Mouse (Mus musculus) left cerebral cortex, adult 9 months (tissue): ENCODE results near the gene Rpe.
"Not testable (repeated sequence)": the region's sequence is repeated elsewhere in the genome, so short reads cannot be mapped to it uniquely, and the experiment has no call there.

Source experiments
- DNase-seq, 2 experiments: peaks; one replicate each; pipeline ENCODE4 v3.0.0; 2022; ENCODE audit warnings: low spot score in 2 of 2

Gene Rpe

DNA sequence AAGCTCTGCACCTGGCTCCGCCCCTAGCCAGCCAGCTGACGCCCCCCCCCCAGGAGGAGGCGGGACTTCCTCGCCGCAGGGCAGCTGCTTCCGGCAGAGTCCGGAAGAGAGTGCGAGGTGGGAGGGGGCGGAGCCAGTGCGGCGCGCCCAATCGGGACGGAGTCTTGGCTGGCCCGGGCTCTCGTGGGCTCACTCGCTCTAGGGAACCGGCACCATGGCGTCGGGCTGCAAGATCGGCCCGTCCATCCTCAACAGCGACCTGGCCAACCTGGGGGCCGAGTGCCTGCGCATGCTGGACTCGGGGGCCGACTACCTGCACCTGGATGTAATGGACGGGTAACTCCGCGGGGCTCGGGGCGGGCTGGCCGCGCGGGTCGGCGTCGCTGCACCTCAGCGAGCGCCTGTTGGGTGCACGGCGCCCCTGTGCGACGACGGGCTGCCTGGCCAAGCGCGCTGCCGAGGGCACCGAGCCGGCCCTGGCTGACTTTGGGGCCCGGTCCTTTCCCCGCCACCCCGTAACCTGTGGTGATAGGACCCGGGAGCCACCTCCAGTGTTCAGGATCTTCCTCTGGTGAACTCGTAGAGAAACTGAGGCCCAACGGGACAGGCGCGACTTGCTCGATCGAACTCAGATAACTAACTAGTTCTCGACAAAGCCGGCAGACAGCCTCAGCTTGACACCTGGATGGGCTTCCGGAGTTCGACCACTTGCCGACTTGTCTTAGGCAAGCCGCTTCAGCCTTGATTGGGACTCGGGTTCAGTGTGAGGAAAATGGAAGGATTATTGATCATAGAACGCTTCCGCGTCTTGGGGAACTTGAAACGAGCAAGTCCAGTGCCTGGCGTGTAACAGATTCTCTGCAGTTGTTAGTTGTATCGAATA, at the start of gene Rpe:
Gene Rpe, plus strand, starts transcription at position 139 of the 883 bp plus-strand sequence.
- DNase-seq: peak; percentile 73 to 86

DNA sequence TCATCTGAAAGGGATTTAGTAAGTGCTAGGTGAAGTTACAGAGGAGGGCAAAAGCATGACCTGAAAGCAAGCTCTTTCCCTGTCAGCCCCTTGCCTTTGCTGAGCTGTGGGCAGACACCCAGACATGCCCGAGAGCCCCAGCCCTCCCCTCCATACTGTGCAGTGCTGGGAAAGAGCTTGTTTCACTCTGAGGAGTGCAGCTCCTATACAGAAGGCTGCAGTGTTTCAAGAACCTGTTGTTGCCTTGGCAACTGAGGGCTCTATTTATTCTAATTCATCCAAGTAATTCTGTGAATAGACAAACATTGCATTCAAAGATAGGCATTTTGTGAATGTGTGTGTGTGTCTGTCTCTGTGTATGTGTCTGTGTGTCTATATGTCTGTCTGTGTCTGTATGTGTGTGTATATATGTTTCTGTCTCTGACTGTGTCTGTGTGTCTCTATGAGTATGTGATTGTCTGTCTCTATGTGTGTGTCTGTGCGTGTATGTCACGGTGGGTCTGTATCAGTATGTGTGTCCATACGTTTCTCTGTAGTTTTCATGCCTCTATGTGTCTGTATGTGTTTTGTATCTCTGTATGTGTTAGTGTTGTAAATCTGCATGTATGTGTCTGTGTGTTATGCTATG, 45.4 kb upstream of the Rpe start:
- DNase-seq: no peak

DNA sequence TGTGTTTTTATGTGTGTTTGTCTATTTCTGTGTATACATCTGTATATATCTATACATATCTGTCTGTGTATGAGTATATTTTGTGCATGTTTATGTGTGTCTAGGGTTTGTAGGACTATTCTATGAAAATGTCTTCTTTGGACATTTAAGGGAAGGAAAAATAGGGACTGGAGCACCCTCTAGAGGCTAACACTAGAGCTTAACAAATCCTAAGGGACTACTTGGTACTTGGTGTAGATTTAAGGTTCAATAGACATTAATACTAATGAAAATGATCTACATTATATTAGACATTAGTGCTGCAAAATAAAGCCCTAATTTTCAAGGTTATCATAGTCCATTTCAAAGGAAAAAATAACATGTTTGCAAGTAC, 44.9 kb upstream of the Rpe start:
- DNase-seq: no peak

DNA sequence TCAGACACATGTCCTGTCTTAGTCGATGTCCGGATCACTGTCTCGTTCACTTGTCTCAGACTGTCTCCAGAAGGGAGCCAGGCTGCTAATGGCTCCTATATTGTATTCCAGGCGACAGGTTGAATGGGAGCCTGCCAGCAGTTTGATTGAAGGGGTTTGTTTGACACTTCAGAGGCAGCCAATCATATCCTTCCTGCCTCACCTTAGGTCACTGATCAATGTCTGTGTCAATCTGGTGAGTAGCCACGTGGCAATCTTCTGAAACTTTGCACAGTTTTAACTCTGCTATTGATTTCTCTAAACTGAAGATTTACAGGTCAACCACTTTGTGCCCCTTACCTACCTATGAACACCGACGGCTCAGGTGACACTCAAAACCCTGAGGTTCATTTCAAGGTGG, 29.2 kb upstream of the Rpe start:
- DNase-seq: no peak

DNA sequence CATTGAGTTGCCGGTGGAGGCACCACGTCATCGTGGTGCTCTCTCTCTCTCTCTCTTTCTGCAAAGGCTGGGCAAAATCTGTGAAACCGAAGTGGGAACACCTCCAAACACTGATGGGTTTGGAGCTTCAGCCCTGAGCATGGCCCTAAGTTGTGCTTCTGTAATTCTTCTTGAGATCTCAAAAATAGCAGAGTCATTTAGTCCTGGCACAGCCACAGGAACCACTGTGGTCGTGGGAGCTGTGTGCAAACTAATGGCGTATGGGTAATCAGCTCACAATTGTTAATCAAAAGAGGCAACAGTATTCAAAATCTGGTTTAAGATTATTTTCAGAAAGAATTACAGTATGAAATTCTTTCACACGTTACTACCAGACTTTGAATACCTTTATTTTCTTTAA, 27.8 kb upstream of the Rpe start:
- no peak for DNase-seq

DNA sequence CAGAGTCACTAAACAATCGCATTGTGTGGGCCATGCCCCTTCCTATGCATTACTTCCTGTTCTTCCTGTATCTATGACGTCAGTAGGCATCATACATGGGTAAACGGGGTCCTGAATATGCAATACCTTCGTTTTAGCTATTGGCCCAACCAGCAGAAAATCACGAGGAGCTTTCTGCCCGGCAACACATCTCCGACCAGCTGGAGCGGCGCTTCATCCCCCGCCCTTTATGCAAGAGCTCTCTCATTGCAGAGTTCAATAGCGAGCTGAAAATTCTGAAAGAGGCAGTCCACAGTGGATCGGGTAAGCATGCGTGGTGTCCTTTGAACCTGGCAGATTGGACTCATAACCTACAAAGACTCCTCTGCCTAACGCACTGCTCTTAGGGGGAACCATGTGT, 22.7 kb upstream of the Rpe start:
- no peak for DNase-seq

DNA sequence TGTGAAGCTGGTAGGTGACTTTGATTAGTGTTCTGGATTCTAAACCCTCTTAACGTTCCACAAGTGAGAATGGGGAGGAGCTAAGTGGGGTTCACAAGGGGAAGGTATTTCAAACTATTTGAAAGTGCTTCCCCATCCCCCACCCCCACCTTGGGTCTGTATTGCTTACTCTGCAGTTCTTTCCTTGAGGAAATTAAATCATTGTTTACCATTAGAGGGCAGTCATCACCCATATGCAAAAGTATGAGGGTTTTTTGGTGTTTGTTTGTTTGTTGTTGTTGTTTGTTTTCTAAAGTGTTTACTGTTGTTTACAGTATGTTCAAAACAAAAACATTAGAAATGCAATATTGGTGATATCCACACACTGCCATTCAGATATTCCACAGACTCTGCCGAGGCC, 22.0 kb upstream of the Rpe start:
- DNase-seq: no peak

DNA sequence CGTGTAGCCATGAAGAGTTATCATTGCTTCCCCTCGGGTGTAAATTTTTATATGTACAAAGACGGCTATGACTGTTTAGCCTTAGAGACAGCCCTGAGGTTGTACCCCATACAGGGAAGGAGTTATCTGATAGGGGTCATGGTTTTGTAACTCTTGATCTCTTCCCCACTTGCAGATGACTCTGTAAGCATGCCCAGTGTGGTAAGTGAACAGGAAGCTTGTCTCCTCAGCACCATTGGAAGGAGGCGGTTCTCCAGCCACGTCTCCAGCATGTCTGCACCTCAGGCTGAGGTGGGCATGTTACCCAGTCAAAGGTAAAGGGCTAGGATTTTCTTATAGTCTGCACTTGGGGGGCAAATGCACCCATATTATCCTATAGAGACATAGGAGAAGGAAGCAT, 17.7 kb upstream of the Rpe start:
- no peak for DNase-seq

DNA sequence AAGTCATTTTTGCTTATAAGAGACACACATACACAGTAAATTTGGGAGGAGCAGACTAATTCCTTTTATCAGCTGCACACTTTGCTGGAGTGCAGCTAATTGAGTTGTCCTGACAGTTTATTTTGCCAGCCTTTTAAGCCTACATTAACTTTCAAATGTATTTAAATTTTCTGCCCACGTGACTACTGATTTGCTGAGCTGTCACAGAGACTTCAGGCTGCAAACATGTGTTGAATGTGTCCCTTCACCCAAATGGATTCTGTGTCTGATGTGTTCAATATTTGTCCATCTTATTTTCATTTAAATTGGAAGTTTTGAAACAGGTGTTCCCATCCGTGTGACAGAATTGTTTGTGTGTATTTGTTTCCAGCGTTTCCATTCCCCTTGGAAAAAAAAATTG, 8.9 kb upstream of the Rpe start:
- no peak for DNase-seq

DNA sequence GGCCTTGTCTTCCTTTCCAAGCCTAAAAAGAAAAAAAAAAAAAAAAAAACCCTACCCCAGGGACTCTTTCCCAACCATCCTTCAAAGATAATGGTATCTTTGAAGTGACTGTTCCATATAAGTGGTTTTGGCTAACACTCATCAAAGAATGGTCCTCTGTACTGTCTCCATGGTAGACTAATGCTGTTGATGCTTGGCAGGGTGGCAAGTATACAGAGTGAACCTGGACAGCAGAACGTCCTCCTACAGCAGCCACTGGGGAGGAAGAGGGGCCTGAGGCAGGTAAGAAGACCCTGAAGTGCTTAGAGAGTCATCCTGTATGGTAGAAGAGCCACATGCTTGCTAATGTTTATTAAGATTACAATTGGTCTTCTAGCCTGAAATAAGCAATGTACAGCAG, 8.3 kb upstream of the Rpe start:
- DNase-seq: no peak

DNA sequence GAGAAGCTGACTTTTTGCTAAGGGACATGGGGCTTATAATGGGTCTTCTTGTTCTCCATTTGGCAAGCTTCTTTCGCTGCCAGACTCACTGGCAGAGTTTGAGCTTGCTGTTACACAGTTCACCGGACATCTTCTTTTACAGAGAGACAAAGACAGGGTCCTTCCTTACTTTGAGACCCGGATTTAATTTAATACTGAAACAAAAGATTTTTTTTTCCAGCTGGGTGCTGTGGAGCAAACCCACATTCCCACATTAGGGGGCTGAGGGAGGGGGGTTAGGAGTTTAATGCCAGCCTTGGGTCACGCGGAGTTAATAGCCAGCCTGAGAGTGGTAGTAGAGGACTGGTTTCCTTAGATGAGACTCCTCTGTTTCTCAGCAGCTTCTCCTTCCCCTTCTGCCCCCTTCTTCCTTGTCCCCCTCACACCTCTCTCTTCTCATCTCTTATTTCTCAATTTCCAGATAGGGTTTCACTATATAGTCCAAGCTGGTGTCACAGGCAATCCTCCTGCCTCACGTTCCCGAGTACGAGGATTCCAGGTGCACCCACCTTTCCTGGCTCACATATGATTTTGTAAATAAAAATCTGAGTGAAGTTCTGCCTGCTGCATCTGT, 7.7 kb upstream of the Rpe start:
- DNase-seq: no peak

DNA sequence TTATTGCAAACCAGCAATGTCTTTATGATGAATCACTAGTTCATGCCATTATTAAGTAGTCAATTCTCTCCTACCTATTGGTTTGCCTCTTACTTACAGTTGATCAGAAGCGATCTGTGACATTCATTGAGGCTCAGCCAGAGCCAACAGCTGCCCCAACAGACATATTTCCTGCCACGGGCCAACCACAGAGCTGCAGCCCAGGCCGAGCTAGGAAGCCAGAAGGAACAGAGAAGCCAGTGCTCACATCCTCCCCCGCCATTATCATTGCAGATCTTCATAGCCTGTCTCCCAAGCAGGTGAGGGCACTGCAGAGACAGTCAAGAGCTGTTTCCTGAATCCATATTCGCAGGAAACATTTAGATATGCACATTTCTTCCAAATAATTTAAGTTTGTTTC, 6.4 kb upstream of the Rpe start:
- DNase-seq: no peak

DNA sequence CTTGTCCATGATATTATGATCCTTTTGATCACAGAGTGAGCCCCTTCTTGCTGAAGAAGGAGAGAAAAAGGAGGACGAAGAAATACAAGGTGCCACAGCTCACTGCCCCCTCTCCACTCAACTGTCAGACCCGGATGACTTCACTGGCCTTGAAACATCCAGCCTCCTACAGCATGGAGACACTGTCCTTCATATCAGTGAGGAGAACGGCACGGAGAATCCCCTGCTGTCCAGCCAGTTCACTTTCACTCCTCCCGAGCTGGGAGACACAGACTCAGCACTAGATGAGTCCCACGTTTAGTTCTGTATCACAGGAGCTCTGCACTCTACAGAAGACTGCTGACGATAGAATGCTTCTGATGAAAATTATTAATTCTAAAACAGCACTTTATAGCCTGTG, 5.3 kb upstream of the Rpe start:
- no peak for DNase-seq

DNA sequence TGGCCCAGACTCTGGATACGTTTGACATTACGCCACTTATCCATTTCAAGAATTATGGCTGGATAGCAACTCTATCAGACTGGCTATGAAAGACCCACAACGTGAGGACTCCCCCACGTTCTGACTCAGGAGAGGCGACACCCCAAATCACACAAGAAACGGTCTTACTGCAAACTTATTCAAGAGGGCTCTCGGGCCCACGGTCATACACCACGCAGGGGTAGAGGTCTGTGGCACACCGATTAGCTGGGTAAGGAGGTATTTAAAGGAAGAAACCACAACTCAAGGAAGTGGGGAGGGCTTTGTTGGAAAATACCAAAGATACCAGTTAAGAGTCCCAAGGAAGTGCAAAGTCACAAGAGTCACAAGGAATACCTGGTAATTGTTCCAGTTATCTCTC, 1.0 kb upstream of the Rpe start:
- DNase-seq: not testable (repeated sequence)

DNA sequence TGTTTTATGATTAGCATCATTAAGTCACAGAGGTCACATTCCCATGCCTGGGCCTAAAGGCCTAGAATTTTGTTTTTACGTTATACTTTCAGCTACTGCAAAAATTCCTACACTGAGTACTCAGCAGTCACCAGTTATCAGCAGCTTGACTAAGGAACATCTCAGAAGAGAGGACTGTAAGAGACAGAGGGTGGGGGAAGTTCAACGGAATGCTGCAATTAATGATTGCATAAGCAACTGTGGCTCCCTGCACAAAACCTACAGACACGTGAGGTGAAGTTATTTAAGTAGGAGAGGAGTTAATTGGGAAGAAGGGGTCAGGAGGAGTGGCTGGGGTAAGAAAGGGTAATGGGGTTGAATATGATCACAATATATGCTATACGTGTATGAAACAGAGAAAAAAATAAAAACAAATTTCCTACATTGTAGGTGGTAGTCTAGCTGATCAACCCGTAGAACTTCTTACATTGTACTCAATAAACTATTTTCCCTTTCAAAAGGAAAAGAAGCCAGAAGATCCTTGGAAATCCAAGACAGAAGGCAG, 410 bp upstream of the Rpe start:
- DNase-seq: no peak

DNA sequence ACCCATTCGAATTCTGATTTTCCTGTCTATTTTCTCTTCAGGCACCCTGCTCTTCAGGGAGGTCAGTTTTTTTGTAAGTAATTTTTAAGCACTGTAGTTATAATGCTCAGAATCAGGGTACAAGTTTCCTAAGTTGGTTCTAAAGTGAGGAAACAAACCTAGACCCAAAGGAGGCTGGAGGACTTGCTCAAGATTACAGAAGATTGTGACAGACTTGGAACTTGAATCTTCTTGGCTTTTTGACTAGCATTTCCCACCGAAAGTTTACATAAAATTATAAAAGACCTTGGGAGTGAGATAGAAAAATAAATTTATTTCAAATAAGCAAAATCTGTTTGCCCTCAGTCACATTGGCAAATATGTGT, 927 bp downstream of the Rpe start:
- DNase-seq: no peak

DNA sequence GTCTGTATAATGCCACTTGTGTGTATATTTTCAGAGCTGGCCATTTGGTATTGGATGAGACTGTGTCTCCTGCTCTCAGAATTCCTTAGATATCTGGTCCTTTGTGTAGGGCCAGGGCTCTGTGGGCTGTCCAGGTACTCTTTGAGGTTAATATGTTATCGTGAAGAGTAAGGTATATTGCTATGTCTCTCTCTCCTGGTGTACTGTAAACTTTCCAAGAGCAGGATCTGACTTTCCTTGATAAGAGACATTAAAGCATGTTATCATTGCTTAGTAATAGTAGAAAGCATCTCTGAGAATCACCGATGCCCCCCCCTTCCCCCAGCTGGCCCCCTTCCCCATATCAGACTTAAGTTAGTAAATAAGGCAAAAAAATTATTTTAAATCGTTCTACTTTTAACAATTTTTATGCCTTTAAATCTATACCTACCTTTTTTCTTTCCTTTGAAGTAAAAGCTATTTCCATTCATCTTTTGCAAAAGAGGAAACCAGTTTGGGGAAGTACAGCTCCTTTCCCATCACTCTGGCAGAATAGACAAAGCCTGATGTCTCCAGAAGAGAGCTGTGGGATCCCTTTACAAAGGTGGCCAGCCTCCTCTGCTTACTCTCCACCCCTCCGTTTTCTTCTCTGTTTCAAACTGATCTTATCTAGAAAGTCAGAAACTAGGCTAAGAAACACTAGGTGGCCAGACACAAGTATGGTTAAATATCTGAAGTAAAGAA, 2.2 kb downstream of the Rpe start:
- no peak for DNase-seq

DNA sequence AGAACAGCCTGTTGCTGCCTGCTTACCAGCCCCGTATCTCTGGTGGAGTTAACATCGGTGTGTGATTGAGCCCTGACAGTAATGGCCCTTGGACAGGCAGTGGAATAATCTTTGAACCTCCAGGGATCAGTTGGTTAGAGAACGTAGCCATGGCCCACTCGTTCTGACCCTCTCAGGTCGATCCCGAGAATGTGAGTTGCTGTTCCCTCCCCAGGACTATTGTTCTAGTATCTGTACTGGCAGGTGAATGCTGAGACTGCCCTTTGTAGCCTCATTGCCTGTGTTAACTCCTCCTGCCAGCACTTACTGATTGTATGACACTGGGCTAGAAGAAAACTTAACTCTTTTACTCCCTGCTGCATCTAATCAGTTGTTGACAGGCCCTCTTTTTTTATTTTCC, 3.9 kb downstream of the Rpe start:
- DNase-seq: no peak

DNA sequence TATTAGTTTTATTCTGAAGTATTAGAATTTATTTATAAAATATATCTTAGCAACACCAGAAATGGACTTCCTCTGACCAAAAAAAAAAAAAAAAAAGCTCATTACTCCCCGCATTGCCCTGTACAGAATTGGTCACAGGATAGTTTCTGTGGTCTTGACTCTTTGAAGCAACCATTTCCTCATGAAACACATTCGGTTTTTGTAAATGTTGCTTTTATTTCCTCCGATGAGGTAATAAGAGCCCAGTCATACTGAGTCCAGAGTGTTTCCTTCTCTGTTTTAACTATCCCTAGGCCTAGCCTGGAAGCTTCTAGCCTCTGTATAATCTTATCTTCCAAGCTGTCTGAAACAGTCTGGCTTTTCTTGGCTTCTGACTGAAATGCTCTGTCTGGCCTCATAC, 12.2 kb downstream of the Rpe start:
- no peak for DNase-seq

DNA sequence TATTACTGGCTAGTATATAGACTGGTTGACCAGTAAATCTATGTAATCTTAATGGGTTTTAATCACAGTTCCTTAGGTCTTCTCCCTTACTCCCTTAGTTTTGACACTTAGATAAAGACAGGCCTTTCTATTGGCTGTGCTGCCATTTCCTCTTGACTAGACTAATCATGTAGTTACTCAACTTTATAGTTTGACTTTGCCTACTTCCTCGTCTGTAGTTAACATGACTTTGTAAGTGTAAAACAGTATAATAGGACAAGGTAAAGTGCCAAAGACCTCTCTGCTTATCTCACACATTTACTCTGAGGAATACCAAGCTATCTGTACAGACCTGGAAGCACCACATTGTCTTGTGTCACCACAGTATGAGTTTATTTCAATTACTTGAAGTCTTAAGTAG, 29.9 kb downstream of the Rpe start:
- DNase-seq: no peak

DNA sequence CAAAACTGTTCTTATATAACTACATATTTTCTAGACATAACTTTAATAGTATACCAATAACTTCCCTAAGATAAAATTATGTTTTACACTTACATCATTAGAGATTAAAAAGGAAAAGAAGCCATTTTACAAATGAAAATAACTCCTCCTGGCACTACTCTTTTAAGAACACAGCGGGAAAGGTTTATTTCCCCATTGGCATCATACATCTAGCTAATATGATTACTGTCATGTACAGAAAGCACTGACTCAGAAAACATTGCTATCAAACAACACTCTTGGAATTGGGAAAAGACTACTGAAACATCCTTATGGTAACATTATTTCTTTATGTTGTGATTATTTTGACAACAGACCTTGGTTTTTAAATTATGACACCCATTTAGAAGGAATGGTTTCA, 68.1 kb downstream of the Rpe start:
- no peak for DNase-seq
